Mouse (Mus musculus) heart, postnatal 0 days (tissue): ENCODE results near the gene Olah.

Experiments
- CTCF ChIP-seq: IDR thresholded peaks from 2 replicates; pipeline ENCODE4 v1.5.1; 2016; ENCODE audit warnings: antibody characterized with exemption, control low read depth, low read depth
- EP300 ChIP-seq: IDR thresholded peaks from 2 replicates; pipeline ENCODE4 v1.6.1; 2016; ENCODE audit warnings: antibody characterized with exemption, low read depth

DNA sequence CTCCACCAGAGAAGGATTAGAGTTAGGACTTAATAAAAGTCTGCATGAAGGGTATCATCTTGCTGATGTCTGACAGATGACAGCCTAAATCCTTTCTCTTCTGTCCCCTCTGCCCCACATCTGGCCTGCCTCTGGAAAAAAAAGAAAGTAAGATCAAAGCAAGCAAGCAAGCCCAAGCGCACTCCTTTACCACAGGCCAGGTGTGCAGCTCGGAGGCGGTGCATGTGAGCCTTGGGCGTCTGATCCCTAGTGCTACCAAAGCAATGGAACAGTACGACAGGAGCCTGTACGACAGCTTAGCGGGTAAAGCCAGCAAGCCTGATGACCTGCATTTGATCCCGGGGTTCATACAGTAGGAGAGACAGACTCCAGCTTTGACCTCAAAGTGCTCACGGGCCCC lies 33.9 kb upstream of the Olah start:
- no peak for TF ChIP-seq CTCF
- no peak for TF ChIP-seq EP300
